Mouse (Mus musculus): ENCODE data around the gene Dok5.

The Dok5 gene

DNA sequence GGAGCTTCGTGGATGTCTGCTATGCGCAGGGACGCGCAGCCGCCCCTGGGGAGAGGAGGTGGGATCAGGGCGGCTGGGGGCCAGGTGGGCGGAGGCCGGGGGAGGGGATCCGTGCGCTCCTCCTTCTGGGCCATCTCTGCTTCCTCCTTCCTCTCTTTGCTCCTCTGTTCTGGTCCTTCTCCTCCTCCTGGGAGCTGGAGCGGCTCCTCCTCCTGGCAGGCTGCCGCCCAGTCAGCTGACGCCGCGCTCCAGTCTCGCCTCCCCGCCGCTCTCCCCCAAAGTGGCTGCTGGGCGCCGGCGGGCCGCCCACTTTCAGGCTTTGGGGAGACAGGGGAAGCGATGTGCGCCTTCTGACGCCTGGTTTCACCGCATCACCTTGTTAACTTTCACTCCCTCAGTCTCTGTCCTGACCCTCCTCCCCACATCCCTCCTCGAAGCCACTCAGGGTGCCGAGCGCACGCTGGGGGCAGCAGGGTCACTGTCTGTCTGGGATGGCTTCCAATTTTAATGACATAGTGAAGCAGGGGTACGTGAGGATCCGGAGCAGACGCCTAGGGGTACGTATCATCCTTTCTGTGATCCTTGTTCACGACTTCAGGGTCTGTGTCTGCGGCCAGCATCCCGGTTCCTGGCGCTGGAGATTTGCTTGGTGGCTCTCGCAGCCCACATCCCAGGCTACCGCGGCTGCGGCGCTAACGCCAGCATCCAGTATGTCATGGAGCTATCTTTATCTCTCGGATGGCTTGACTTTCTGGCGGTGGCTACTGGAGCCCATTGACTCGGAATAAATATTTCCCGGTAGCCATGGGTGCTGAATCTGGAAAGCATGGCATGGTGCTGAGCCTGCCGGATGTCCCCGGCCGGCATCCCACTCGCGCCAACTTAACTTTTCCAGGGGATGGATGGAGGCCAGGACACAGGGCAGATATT lies at the start of gene Dok5:
Dok5 (plus strand) TSS at position 176 of the 930 bp plus-strand sequence.
- peak; percentile 65 to 77 for DNase-seq (ENCODE audit: low spot score in 2 of 2)

DNA sequence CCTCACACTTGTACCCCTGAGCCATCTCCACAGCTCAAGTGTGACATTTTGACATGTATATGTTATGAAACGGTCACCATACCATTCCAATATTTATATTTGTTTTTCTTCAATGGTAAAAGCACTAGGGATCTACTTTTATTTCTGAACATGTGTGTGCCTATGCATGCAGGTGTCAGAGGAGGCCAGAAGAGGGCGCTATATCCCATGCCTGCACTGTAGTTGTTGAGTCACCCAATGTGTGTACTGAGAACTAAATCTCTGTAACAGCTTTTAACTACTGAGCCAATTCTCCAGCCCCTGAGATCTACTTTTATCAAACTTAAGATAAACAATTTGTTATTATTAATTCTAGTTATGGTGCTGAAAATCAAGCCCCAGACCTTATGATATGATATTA lies 48.2 kb upstream of the Dok5 start:
- no peak for DNase-seq (ENCODE audit: low spot score in 2 of 2)

DNA sequence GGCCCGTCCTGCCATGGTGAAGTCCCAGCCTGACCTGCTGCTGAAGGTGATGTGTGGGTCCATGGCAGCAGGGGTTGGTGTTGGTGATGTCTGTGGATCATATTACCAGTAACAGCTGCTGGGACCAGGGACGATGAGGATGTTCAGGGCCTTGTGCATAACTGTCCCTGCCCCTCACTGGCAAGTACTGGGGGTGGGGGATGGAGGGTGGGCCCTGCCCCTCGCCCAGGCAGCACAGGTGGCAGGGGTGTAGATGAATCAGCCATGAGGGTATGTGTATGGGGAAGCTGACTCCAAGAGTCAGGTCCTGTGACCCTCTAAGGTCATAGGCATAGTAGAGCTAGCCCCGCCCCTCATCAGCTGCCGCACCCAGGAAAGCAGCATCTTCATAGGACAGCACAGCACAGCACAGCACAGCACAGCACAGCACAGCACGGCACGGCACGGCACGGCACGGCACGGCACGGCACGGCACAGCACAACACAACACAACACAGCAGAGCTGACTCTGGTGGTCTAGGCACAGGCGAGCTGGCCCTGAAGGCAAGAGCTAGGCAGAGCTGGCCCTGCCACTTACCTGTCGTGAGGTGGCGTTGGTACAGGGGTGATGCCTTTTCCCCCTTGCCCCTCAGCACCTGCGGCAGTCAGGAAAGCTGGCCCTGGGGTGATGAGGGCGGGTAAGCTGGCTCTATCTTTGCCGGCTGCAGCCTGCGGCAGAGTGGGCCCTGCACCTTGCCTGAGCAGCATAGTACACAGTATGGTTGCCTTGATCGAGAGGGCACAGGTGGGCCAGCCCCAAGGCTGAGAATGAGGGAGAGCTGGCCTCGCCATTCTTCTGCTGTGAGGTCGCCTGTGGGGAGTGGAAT lies 36.3 kb upstream of the Dok5 start:
- no peak for DNase-seq (ENCODE audit: low spot score in 2 of 2)

DNA sequence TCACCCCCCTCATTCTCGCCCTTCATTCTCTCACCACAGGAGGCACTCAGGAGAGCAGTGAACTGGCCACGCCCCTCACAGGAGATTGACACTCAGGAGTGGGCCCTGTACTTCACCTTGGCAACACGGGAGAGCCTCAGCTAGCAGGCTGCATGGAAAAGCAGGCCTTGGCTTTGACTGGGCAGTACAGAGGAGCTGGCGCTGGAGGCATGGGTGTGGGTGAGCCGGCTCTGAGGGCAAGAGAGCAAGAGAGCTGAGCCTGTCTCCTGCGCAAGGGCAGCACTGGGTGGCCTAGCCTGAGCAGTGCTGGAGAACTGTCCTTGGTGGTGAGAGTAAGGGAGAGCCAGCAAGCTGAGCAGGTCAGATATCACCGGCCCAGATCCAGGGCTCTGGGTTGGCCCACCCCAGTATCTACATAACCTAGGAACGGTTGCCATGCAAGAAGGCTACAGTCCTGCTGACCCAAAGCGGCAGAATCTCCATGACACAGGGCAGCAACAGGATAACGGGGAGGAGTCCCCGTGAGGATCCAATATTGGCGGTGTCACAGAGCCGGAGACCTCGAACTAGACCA lies 35.6 kb upstream of the Dok5 start:
- no peak for DNase-seq (ENCODE audit: low spot score in 2 of 2)

DNA sequence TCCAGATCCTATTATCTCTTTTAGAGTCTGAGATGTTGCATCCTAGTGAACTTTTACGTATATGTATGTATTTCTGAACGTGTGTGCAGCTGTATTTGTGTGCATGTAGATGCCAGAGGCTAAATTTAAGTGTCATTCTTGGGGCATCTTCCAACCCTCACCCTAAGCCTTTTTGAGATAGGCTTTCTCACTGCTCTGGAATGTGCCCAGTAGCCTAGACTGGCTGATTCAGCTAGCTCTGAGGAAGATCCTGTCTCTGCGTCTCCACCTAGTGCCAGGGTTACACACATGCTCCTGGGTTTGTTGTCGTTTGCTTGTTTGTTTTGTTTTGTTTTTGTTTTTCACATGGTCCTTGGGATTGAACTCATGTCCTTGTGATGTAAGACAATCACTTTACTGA lies 31.1 kb upstream of the Dok5 start:
- DNase-seq (ENCODE audit: low spot score in 2 of 2), result no peak

DNA sequence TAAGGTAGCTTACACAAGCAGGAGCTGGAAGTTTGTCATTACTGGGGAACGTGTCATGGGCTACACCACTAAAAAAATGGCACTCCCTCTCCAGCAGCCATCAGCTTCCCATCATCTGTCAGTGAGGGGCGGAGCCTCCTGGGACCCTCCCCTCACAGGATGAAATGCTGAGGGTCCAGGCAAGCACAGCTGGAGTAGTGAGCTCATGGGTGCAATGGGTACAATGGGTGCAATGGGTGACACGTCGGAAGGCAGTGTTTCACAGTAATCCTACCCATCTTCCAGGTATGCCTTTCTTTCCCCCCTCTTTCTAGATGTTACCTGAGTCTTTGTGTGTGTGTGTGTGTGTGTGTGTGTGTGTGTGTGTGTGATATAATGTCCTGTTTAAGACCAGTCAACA lies 25.1 kb upstream of the Dok5 start:
- no peak for DNase-seq (ENCODE audit: low spot score in 2 of 2)

DNA sequence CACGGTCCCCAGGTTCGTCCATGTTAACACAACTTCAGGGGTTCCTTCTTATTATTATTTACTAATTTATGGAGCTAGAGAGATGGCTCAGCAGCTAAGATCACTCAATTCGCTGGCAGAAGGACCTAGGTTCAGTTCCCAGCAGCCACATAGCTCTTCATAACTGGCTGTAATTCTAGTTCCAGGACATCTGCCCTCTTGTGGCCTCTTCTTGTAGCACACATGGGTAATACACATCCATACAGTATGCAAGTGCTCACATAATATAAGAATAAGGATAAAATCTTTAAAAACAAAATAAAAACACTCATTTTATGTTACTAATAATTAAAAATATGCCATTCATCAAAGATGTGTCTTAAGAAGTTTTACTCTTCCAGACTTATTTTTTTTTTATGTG lies 23.9 kb upstream of the Dok5 start:
- DNase-seq (ENCODE audit: low spot score in 2 of 2), result no peak

DNA sequence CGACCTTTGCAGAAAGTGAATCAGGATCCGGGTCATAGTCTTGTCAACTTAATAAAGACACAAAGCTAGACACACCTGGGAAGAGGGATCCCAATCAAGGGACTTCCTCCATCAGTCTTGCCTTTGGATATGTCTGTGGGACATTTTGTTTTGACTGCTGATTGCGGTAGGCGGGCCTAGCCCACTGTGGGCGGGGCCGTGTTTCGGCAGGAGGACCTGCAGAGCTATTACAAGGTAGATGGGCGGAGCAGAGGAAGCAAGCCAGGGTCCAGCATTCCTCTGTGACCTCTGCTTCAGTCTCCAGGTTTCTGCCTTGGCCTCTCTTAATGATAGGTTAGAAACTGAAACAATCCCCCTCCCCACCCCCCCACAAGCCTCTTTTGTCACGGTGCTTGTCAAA lies 22.7 kb upstream of the Dok5 start:
- DNase-seq (ENCODE audit: low spot score in 2 of 2), result no peak

DNA sequence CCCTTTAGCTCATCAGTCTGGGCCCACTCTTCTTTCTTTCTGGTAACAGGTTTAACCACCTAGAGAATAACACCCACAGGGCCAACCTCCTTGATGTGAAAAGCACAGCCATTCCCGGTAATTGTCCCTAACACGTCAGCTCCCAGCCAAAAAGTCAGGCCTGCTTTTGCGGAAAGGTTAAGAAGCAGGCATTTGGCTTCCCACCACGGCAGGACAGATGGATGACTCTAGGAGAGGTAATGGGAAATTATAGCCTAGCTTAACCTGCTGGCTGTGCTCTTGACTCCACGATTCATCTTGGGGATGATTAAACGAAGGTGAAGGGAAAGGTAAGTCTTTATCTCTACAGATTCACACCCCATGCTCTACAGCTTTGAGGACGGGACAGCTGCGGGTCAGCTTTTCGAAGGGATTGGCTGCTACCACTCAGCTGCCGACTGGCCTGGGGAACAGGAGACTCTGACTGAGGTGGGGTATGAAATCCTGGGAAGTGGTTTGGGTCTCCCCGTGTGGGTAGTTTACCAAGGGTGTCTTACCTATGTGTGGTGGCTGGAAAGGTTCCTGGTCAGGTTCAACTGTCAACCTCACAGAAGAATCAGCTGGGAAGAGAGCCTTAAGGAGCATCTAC lies 18.8 kb upstream of the Dok5 start:
- no peak for DNase-seq (ENCODE audit: low spot score in 2 of 2)

DNA sequence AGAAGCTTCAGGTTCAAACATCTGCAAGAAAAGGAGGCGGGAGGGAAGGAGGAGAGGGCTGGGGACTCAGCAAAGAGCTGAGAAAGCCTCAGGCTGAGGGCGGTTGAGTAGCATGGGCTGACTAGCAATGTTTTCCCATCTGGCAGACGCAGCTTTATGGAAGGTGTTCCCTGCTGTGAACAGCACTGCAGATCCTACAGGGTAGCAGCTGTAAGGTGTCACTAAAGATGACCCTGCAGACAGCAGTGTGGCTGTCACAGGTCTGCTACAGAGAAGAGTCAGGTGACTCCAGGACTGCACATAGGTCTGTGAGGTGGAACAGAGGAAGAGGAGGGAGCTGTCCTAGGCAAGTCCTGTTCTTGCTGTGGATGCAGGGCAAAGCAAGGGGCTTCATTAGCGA lies 11.2 kb upstream of the Dok5 start:
- no peak for DNase-seq (ENCODE audit: low spot score in 2 of 2)

DNA sequence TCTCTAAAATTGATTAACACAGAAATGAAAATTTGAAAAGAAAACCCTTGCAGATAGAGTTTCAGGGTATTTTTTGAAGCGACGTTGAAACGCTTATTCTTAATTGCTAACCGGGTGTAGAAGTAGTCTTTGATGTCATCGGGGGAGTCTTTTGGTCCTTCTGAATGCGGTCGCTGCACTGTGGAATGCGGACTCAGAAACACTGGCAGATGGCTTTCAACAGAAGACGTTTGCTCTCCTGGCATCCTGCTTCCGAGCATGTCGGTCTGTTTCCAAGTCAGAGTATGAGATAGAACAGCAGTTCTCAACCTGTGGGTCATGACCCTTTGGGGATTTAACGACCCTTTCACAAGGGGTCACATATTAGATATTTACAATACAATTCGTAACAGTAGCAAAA lies 7.5 kb upstream of the Dok5 start:
- no peak for DNase-seq (ENCODE audit: low spot score in 2 of 2)

DNA sequence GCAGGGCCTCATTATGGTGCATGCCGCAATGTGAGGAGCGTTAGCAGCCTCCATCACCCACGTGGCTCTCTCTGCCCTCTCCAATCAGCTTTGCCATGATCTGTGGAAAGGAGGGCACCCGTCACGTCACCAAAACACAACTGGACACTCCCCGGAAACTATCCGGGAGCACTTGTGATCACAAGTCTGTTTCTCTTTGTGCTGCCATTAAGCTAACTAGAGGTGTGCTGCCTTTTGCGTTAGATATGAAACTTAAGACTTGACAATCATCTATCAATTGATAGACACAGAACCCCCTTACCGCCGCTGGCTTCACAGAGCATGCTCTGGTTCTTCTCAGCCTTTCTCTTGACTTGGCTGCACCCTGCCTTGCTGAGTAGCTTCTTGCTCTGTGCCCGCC lies 6.9 kb upstream of the Dok5 start:
- DNase-seq (ENCODE audit: low spot score in 2 of 2), result no peak

DNA sequence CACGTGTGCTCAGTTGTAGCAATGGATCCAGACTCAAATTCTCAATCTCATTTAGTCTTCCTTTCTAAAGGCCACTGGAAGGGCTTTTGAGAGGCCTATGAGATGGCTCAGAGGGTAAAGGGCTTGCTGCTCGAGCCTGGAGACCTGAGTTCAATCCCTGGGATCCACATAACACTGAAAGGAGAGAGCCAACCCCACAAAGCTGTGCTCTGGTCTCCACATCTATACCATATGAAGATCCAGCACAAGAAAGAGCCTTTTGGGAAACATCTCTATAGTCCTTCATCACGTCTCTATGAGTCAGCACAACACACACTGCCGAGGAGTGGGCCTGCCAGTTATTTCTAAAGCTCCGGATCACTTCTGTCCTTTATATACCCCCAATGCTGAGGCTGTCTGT lies 5.8 kb upstream of the Dok5 start:
- no peak for DNase-seq (ENCODE audit: low spot score in 2 of 2)

DNA sequence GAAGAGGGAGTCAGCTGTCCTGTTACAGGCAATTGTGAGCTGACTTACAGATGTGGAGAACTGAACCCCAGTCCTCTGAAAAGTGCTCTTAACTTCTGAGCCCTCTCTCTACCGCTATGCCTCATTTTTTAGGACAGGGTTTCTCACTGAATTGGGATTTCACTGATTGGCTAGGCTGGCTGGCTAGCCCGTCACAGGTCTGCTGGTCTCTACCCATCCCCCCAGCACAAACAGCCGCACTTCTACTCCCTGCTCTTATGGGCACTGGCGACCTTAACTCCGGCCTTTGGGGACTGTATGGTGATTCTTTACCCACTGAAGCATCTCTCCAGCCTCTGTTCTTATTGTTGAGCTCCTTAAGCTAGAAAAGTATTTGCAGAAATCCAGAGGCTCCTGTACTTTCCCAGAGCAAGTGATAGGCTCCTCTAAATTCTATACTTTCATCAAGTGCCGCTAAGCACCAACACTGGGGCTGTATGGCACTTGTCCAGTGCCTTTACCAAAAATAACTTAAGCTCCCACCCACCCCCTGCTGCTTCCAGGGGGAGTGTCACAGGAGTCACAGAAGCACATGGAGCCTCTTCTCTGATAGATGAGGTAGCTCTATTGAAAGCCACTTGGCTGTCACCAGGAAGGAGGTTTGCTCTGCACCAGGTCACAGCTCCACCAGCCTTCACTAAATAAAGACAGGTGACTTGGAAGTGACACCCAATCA lies 4.5 kb upstream of the Dok5 start:
- no peak for DNase-seq (ENCODE audit: low spot score in 2 of 2)

DNA sequence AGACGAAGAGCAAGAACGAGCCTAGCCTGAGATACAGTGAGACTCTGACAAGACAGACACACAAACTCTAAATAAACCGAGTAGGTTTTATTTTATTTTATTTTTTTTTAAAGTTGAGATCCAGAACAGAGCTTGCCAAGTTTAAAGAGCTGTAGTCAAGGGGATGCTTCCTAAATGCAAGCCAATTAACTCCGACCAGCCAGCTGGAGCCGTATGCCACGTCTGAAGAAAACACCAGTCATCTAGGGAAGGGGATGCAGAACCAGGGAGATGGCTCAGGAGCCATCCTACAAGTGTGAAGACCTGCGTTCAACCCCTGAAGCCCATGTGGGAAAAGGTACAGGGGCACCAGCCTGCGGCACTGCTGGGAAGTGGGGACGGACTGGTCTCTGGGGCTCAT lies 2.7 kb upstream of the Dok5 start:
- DNase-seq (ENCODE audit: low spot score in 2 of 2), result no peak

DNA sequence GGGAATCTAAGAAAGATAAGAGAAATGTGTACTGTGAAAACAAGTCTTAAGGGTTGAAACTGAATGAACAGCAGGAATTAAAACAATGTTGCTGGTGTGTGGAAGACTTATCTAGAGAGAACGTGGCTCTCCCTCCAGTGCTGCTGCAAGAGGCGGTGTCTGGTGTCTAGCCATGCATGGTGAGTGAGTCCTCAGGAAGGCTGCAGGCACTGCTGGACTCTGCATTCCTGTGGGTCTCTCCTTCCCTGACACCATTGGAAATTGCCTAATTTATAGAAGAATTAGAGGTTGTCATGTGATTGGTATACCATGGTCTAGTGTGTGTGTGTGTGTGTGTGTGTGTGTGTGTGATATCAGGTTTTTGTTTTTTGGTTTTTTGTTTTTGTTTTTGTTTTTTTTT lies 1.9 kb upstream of the Dok5 start:
- no peak for DNase-seq (ENCODE audit: low spot score in 2 of 2)

DNA sequence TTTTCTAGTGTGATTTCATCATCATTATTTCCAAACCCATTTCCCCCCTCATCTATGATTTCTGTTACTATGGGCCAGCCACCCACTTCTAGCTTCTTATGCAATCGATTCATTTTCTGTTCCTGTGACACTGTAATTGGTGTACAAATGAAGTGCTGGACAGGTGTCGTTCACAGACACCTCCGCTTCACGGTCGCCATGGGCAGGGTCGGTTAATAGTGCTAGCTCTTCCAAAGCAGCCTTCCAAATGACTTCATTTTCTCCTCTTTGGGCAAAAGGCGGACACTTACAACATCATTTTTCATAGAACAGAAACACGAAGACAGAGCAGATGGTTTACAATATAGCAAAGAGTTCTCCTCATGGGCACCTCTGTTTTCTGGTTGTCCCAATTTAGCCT lies 1.5 kb upstream of the Dok5 start:
- no peak for DNase-seq (ENCODE audit: low spot score in 2 of 2)

DNA sequence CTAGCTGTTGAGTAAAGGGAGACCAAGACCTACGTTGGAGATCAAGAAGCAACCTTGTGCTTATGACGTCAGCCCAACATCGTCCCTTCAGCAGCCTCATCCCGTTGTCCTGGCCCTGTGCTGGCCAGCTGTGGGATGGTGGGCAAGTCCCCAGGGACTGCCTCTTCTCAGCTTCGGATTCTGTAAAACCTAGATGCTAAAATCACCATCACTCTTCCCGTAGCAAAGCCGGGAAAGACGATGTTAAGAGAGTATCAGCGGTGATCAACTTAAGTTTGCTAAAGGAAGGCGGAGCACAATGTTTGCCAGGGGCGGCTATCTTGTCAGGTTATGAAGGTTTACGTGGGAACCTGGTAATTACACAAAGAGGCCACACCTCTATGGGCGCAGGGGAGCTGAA lies 826 bp upstream of the Dok5 start:
- no peak for DNase-seq (ENCODE audit: low spot score in 2 of 2)

DNA sequence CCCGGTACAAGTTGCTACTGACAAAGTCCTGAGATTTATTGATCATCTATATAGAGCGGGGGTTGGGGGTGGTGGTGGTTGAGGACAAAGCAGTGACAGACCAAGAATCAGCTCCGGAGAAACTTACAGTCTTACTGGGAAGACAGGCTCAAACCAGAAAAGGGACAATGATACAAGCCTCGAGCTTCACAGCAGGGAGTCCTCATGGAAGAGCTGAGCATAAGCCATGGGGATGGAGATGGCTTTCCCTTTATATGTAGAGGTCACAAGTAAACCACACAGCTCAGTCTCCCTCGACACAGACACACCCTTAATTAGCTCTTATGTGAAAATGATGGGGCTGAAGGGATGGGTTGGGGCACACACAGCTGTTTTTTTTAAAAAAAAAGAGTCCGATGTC lies 402 bp upstream of the Dok5 start:
- DNase-seq (ENCODE audit: low spot score in 2 of 2), result no peak

DNA sequence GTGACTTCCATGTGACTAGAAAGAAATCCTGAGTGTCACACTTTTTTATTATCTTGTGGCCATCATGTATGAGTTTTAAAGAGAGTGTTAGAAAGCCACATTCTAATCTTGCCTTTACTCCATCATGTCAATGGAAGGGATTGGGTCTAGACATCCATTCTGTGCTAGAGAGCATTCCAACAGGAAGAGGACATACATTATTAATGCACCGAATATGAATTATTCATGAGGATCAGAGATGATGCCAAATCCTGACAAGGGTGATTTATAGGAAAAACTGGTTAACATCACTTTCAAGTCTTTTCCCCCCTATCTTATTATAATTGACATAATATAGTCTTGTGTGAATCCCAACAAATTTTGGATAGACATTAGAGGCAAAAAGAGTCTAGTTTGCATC lies 2.1 kb downstream of the Dok5 start:
- no peak for DNase-seq (ENCODE audit: low spot score in 2 of 2)

DNA sequence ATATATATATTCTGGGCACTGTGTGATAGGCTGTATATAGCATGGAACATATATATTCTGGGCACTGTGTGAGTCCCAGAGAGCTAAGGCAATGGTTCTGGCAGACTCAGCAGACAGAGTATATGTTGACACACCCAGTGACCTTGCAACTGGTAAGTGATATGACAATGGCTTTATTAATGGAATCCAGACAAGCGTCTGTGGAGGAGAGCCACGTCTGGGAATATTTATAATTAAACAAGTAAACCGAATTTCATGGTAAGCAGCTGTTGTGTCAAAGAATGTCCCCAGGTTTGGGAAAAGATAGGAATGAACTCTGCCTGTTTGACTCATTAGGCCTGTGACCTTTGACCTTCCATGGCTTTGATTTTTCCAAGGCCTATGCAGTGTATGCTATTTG lies 2.8 kb downstream of the Dok5 start:
- no peak for DNase-seq (ENCODE audit: low spot score in 2 of 2)

DNA sequence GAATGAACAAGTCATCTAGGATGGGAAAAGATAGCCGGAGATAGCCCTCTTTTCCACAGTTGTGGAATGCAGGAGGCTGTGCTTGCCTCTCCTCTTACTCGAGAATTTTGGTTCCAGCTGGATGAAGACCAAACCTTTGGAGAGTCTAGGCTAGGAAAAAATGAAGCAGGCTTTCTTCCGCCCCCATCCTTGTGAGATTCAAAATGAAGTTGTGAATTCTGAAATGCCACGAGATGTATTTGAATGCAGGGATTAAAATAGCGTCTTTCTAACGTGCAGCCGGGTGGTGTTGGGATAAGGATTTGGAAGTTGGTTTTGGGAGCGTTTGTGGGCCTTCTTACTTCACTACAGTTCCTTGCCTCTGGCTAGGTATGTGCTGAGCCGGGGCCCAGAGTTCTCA lies 6.8 kb downstream of the Dok5 start:
- no peak for DNase-seq (ENCODE audit: low spot score in 2 of 2)

Data from heart, adult 9 months (tissue).